Mouse (Mus musculus) stomach, embryonic 16.5 days (tissue): ENCODE data around the gene Serpinf2. TPM values are rescaled to one million over a fixed set of nuclear protein-coding genes. Genes with fewer than 3 reads are reported as not detected.

ENCODE experiments used
- ATAC-seq: fragments of 200-750 bp; cut with Nextera tagmentation; 2 replicates; pipeline ENCODE4 v1.8.0; 2017; ENCODE audit warnings: moderate number of reproducible peaks, moderate TSS enrichment; ENCODE audit not compliant: insufficient read depth, low FRiP score
- H3K27ac ChIP-seq: fragments of 300-500 bp; sonication (generic); 2 replicates; pipeline ENCODE4 v1.5.1; 2014; ENCODE audit warnings: low read length
- H3K27me3 ChIP-seq: fragments of 300-500 bp; sonication (generic); 2 replicates; pipeline ENCODE4 v1.6.1; 2014; ENCODE audit warnings: low read length, control low read depth, mixed read lengths; ENCODE audit not compliant: control insufficient read depth, insufficient read depth
- H3K36me3 ChIP-seq: fragments of 300-500 bp; sonication (generic); 2 replicates; pipeline ENCODE4 v1.6.1; 2014; ENCODE audit warnings: low read length; ENCODE audit not compliant: control insufficient read depth, insufficient read depth
- H3K4me1 ChIP-seq: fragments of 300-500 bp; sonication (generic); 2 replicates; pipeline ENCODE4 v1.6.1; 2014; ENCODE audit warnings: low read length, control low read depth, mixed read lengths; ENCODE audit not compliant: control insufficient read depth, insufficient read depth
- H3K4me2 ChIP-seq: fragments of 300-500 bp; sonication (generic); 2 replicates; pipeline ENCODE4 v1.6.1; 2014; ENCODE audit warnings: low read depth, low read length, mixed read lengths
- H3K4me3 ChIP-seq: fragments of 300-500 bp; sonication (generic); replicated peaks from 2 replicates; pipeline ENCODE4 v1.5.1; 2014; ENCODE audit warnings: mild to moderate bottlenecking, low read length
- H3K9ac ChIP-seq: fragments of 300-500 bp; sonication (generic); 2 replicates; pipeline ENCODE4 v1.6.1; 2014; ENCODE audit warnings: low read length
- H3K9me3 ChIP-seq: fragments of 300-500 bp; sonication (generic); replicated peaks from 2 replicates; pipeline ENCODE4 v1.6.1; 2016; ENCODE audit warnings: low read length, control low read depth; ENCODE audit not compliant: control insufficient read depth
- WGBS: fragments of 180-500 bp; shearing (Covaris S2); extraction: QIAGEN DNeasy Blood & Tissue Kit; methylation state at CpG from one replicate; pipeline ENCODE4 v1.1.7; 2014; 5-methylcytosine and 5-hydroxymethylcytosine counted together
- polyA plus RNA-seq: library from polyadenylated mRNA; unstranded; fragments of >200 nt; fragmentation: Nextera tagmentation; extraction: Ambion mirVana; gene quantifications from 2 replicates; pipeline ENCODE4 v1.2.1, GENCODE M21; 2015

The Serpinf2 gene
- polyA plus RNA-seq, 1 experiment from 2014 or later = 68.3 TPM

DNA sequence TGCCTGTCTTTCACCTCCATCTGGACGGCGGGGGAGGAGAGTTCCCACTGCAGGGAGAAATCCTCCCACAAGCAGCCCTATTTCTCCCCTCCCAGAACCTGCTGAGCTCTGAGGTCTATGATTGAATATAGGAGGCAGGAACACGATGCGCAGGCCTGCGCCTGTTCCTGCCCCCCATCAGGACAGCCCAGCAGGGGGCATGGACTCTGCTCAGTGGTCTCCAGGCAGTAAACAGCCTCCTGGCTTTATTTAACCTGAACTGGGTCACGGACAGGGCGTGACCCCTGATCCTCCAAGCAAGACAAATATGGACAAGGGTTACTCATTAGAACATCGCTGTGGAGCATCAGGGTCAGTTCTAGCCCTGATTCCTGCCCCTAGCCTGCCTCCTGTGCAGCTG lies 4.3 kb upstream of the Serpinf2 start:
- Histone ChIP-seq H3K9me3 (no peaks in the 10 kb centered on the region), H3K4me1 (no peaks in the 10 kb centered on the region), H3K4me2 (no peak overlapping the region), H3K9ac (no peak overlapping the region; the same call in 1 of the 2 replicates), H3K36me3 (peaks cover 13% of the 10 kb centered on the region), H3K4me3 (no peak overlapping the region), H3K27ac (no peak overlapping the region), H3K27me3 (no peaks in the 10 kb centered on the region)
- ATAC-seq = no peak
- WGBS = 64% methylated on average over 8 of the region's 8 CpGs

- H3K9me3 ChIP-seq = no peaks in the 10 kb centered on the region
- ATAC-seq = no peak
- H3K4me3 ChIP-seq = no peak overlapping the region
- H3K36me3 ChIP-seq = peaks cover 3% of the 10 kb centered on the region; the same call in 1 of the 2 replicates
- no peak overlapping the region for H3K27ac ChIP-seq
- no peaks in the 10 kb centered on the region for H3K27me3 ChIP-seq
- WGBS = 94% methylated on average over 16 of the region's 16 CpGs
- H3K4me2 ChIP-seq = no peak overlapping the region
- no peak overlapping the region for H3K9ac ChIP-seq
- H3K4me1 ChIP-seq = no peaks in the 10 kb centered on the region
Measured at GRCm38 (mm10) chr11:75441601-75442000, 2.2 kb upstream of the Serpinf2 start.

- no peak overlapping the region for H3K27ac ChIP-seq
- no peak overlapping the region for H3K4me3 ChIP-seq
- H3K27me3 ChIP-seq = no peaks in the 10 kb centered on the region
- H3K4me1 ChIP-seq = no peaks in the 10 kb centered on the region
- H3K36me3 ChIP-seq = peaks cover 3% of the 10 kb centered on the region; the same call in 1 of the 2 replicates
- H3K9ac ChIP-seq = no peak overlapping the region
- no peaks in the 10 kb centered on the region for H3K9me3 ChIP-seq
- 74% methylated on average over 7 of the region's 7 CpGs for WGBS
- ATAC-seq = no peak
- H3K4me2 ChIP-seq = no peak overlapping the region
Measured at GRCm38 (mm10) chr11:75441034-75441433, 1.6 kb upstream of the Serpinf2 start.

GRCm38 (mm10) chr11:75439951-75440350 lies 560 bp upstream of the Serpinf2 start:
- no peak for ATAC-seq
- Histone ChIP-seq H3K9ac (no peak overlapping the region), H3K36me3 (peaks cover 3% of the 10 kb centered on the region; the same call in 1 of the 2 replicates), H3K9me3 (no peaks in the 10 kb centered on the region), H3K4me1 (no peaks in the 10 kb centered on the region), H3K4me2 (no peak overlapping the region), H3K27ac (no peak overlapping the region), H3K27me3 (no peaks in the 10 kb centered on the region), H3K4me3 (no peak overlapping the region)
- WGBS = 86% methylated on average over 3 of the region's 3 CpGs

DNA sequence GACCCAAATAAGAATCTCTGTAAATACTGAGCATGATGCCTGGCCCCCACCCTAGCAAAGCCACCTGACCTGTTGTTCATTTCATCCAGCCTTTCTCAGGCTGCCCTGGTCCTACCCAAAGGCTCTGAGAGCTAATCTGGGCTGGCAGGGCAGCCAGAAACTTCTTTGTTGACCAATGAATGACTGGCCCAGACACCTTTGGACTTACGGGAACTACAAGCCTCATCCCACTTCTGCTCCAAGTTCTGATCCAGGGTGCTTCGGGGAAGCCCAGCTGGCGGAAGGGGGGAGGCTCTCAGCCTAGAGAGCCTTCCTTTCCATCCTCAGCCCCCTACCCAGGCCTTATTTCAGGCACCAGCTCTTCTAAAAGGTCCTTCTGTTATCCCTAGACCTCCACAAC lies 587 bp downstream of the Serpinf2 start:
- WGBS = 82% methylated on average over 3 of the region's 3 CpGs
- no peak for ATAC-seq

GRCm38 (mm10) chr11:75438194-75438593 lies 1.2 kb downstream of the Serpinf2 start:
- Histone ChIP-seq H3K36me3 (no peaks in the 10 kb centered on the region; the same call in 1 of the 2 replicates), H3K9ac (no peak overlapping the region), H3K4me1 (no peaks in the 10 kb centered on the region), H3K27ac (no peak overlapping the region), H3K4me3 (no peak overlapping the region), H3K9me3 (no peaks in the 10 kb centered on the region), H3K4me2 (peak overlapping the region; percentile 7; the same call in 1 of the 2 replicates), H3K27me3 (no peaks in the 10 kb centered on the region)
- no peak for ATAC-seq
- 74% methylated on average over 13 of the region's 13 CpGs for WGBS

More for the DNA sequence above, 587 bp downstream of the Serpinf2 start:
- Histone ChIP-seq H3K9me3 (no peaks in the 10 kb centered on the region), H3K4me3 (no peak overlapping the region), H3K9ac (no peak overlapping the region), H3K4me2 (peak overlapping the region; percentile 7; the same call in 1 of the 2 replicates), H3K27me3 (no peaks in the 10 kb centered on the region), H3K36me3 (no peaks in the 10 kb centered on the region; the same call in 1 of the 2 replicates), H3K27ac (peak overlapping the region; percentile 60), H3K4me1 (no peaks in the 10 kb centered on the region)

DNA sequence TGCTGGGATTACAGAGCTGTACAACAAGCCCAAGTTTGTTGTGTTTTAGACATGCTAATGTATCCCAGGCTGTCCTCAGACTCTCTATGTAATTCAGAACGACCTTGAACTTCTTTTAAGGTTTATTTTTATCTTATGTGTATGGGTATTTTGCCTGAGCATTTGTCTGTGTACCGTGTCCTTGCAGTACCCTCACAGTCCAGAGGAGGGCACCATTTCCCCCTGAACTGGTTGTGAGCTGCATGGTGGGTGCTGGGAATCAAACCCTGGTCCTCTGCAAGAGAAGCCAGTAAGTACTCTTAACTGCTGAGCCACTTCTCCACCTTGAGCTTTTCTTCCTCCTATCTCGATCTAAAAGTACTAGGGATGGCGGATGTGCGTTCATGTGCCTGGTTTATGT lies 5.3 kb downstream of the Serpinf2 start:
- no peaks in the 10 kb centered on the region for H3K4me1 ChIP-seq
- no peak overlapping the region for H3K4me3 ChIP-seq
- H3K27me3 ChIP-seq = no peaks in the 10 kb centered on the region
- H3K27ac ChIP-seq = no peak overlapping the region
- no peaks in the 10 kb centered on the region for H3K36me3 ChIP-seq
- no peak overlapping the region for H3K4me2 ChIP-seq
- no peaks in the 10 kb centered on the region for H3K9me3 ChIP-seq
- WGBS = 82% methylated on average over 5 of the region's 5 CpGs
- no peak overlapping the region for H3K9ac ChIP-seq
- ATAC-seq = no peak

DNA sequence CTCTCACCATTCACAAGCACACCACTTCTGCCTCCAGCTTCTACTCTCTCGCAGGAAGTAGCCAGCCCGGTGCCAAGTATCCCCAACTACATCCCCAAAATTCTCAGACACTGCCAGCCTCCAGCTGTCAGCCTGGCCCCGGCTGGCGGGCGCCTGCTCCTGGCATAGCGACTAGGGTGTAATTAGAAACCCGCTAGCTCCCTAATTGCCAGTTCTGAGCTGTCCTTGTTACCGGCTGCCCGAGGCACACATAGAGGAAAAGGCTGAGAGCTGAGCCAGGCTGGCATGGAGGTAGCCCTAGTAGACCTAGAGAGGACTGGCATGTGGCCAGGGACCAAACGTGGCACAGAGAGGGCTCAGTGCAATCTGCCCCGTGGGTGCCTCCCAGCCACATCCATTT lies 8.1 kb downstream of the Serpinf2 start:
- 79% methylated on average over 11 of the region's 11 CpGs for WGBS
- H3K36me3 ChIP-seq = no peaks in the 10 kb centered on the region
- H3K9ac ChIP-seq = no peak overlapping the region
- no peaks in the 10 kb centered on the region for H3K4me1 ChIP-seq
- no peak overlapping the region for H3K4me2 ChIP-seq
- no peaks in the 10 kb centered on the region for H3K9me3 ChIP-seq
- ATAC-seq = no peak
- no peak overlapping the region for H3K4me3 ChIP-seq
- no peaks in the 10 kb centered on the region for H3K27me3 ChIP-seq
- H3K27ac ChIP-seq = no peak overlapping the region

DNA sequence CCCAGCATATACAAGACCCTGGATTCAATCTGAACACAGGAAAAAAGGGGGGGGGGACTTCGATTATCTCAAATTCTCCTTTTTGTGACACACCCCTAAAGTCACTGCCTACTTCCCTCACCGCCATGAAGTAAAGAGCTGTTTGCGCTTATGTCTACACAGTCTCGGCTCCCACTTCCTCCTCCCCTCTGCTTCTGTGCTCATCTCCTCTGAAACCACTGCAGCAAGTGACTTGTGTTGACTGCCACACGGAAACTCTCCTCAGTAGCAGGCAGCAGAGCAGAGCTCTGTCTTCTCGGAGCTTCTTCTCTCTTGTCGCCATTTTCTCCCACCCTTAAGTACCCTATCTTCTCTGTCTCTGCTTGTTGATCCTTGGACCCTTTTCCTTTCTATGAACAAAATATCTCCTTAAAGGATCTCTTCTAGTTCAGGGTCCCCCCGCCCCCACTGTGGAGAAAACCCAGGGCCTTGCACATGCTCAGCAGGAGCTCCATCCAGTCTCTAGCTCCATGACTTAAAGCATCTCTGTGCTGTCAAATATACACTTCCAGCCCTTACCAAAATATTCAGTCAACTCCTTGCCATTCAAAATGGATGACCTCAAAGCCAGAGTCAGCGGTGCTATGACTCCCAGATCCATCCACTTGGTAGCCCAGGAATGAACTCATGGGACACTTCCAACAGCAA lies 10.2 kb downstream of the Serpinf2 start:
- Histone ChIP-seq H3K27ac (no peak overlapping the region), H3K4me1 (no peaks in the 10 kb centered on the region), H3K4me3 (no peak overlapping the region), H3K36me3 (no peaks in the 10 kb centered on the region), H3K9me3 (no peaks in the 10 kb centered on the region), H3K27me3 (no peaks in the 10 kb centered on the region), H3K9ac (no peak overlapping the region), H3K4me2 (no peak overlapping the region)
- WGBS = 78% methylated on average over 9 of the region's 9 CpGs
- no peak for ATAC-seq
